Mouse (Mus musculus): Measurements from ENCODE around the gene Kdm5a. TPM values are rescaled to one million over a fixed set of nuclear protein-coding genes. Genes with fewer than 3 reads are reported as not detected.

Kdm5a gene
- polyA plus RNA-seq, 1 experiment from 2014 or later = 29.4 TPM

- H3K36me3 ChIP-seq = no peaks in the 10 kb centered on the region
- ATAC-seq (ENCODE audit: extremely low read depth, insufficient number of reproducible peaks, low FRiP score, low TSS enrichment) = no peak
- H3K27me3 ChIP-seq (replicated peaks) = peaks cover 43% of the 10 kb centered on the region
- H3K9ac ChIP-seq = no peak overlapping the region
- no peak overlapping the region for H3K4me3 ChIP-seq
- WGBS = 58% methylated on average over 3 of the region's 3 CpGs
- no peaks in the 10 kb centered on the region for H3K9me3 ChIP-seq
- peaks cover 35% of the 10 kb centered on the region for H3K4me1 ChIP-seq
- no peak overlapping the region for H3K4me2 ChIP-seq
- H3K27ac ChIP-seq (replicated peaks) = no peak overlapping the region
Observed at GRCm38 (mm10) chr6:120488647-120489046, 124.7 kb downstream of the Kdm5a start.

GRCm38 (mm10) chr6:120489461-120489860 is 125.5 kb downstream of the Kdm5a start:
- Histone ChIP-seq H3K27me3 (replicated peaks) (peaks cover 51% of the 10 kb centered on the region), H3K27ac (replicated peaks) (no peak overlapping the region), H3K4me1 (peaks cover 42% of the 10 kb centered on the region), H3K36me3 (no peaks in the 10 kb centered on the region), H3K4me2 (no peak overlapping the region), H3K4me3 (no peak overlapping the region), H3K9ac (no peak overlapping the region), H3K9me3 (no peaks in the 10 kb centered on the region)
- WGBS = 56% methylated on average over 2 of the region's 2 CpGs
- ATAC-seq (ENCODE audit: extremely low read depth, insufficient number of reproducible peaks, low FRiP score, low TSS enrichment) = no peak

GRCm38 (mm10) chr6:120491064-120491463 is 127.1 kb downstream of the Kdm5a start:
- peaks cover 61% of the 10 kb centered on the region for H3K27me3 ChIP-seq (replicated peaks)
- no peak overlapping the region for H3K9ac ChIP-seq
- H3K9me3 ChIP-seq = no peaks in the 10 kb centered on the region
- peaks cover 32% of the 10 kb centered on the region for H3K4me1 ChIP-seq
- H3K4me3 ChIP-seq = no peak overlapping the region
- no peak overlapping the region for H3K4me2 ChIP-seq
- 51% methylated on average over 7 of the region's 7 CpGs for WGBS
- no peak overlapping the region for H3K27ac ChIP-seq (replicated peaks)
- no peaks in the 10 kb centered on the region for H3K36me3 ChIP-seq
- ATAC-seq (ENCODE audit: extremely low read depth, insufficient number of reproducible peaks, low FRiP score, low TSS enrichment) = no peak

GRCm38 (mm10) chr6:120491862-120492498 is 128.1 kb downstream of the Kdm5a start:
- Histone ChIP-seq H3K27ac (replicated peaks) (no peak overlapping the region), H3K4me1 (peaks cover 29% of the 10 kb centered on the region), H3K4me2 (peak overlapping the region; percentile 99), H3K9ac (peak overlapping the region; percentile 14; the same call in 1 of the 2 replicates), H3K36me3 (no peaks in the 10 kb centered on the region), H3K9me3 (no peaks in the 10 kb centered on the region), H3K4me3 (peak overlapping the region; percentile 74), H3K27me3 (replicated peaks) (peaks cover 66% of the 10 kb centered on the region)
- no peak for ATAC-seq (ENCODE audit: extremely low read depth, insufficient number of reproducible peaks, low FRiP score, low TSS enrichment)
- 7% methylated on average over 22 of the region's 22 CpGs for WGBS

GRCm38 (mm10) chr6:120492499-120493373 is 128.8 kb downstream of the Kdm5a start:
- Histone ChIP-seq H3K9me3 (no peaks in the 10 kb centered on the region), H3K4me1 (peaks cover 29% of the 10 kb centered on the region), H3K4me2 (peak overlapping the region; percentile 99), H3K9ac (peak overlapping the region; percentile 79), H3K27ac (replicated peaks) (no peak overlapping the region), H3K4me3 (peak overlapping the region; percentile 74), H3K36me3 (no peaks in the 10 kb centered on the region), H3K27me3 (replicated peaks) (peaks cover 63% of the 10 kb centered on the region)
- WGBS = 1% methylated on average over 95 of the region's 95 CpGs
- ATAC-seq (ENCODE audit: extremely low read depth, insufficient number of reproducible peaks, low FRiP score, low TSS enrichment) = peak; percentile 29; the same call in 1 of the 2 replicates

- Histone ChIP-seq H3K36me3 (no peaks in the 10 kb centered on the region), H3K27me3 (replicated peaks) (peaks cover 69% of the 10 kb centered on the region), H3K4me3 (peak within 1 kb of the TSS; percentile 74), H3K4me2 (peak within 1 kb of the TSS; percentile 99), H3K4me1 (peaks cover 29% of the 10 kb centered on the region), H3K27ac (replicated peaks) (no peak within 1 kb of the TSS), H3K9me3 (no peaks in the 10 kb centered on the region), H3K9ac (peak within 1 kb of the TSS; percentile 79)
- under 1% methylated on average over 74 of the region's 84 CpGs for WGBS
- peak; percentile 24; the same call in 1 of the 2 replicates for ATAC-seq (ENCODE audit: extremely low read depth, insufficient number of reproducible peaks, low FRiP score, low TSS enrichment)
Observed at GRCm38 (mm10) chr6:120493374-120494181, 129.7 kb downstream of the Kdm5a start, which contains the start of gene Tmem121b. Gene Tmem121b, minus strand, starts transcription at chr6:120493807.

Other genes starting within 250 kb of the Kdm5a start
- 0.23 TPM in 1 of 2 replicates, not detected in the other for gene D330020A13Rik, start 69.8 kb upstream of the Kdm5a start, polyA plus RNA-seq (2015; fragmentation: Nextera tagmentation; extraction: Ambion mirVana)
- 0.31 and 0.37 TPM in 2 replicates for gene B4galnt3, start 69.6 kb upstream of the Kdm5a start, polyA plus RNA-seq (2015; fragmentation: Nextera tagmentation; extraction: Ambion mirVana)
- 17.5 and 20.2 TPM in 2 replicates for gene Ccdc77, start 250 bp downstream of the Kdm5a start, polyA plus RNA-seq (2015; fragmentation: Nextera tagmentation; extraction: Ambion mirVana)
- 4.6 and 4.7 TPM in 2 replicates for gene Il17ra, start 99.1 kb downstream of the Kdm5a start, polyA plus RNA-seq (2015; fragmentation: Nextera tagmentation; extraction: Ambion mirVana)
- gene Tmem121b, start 129.7 kb downstream of the Kdm5a start, polyA plus RNA-seq (2015; fragmentation: Nextera tagmentation; extraction: Ambion mirVana) = 0.05 and 0.07 TPM in 2 replicates
- 13.3 and 14.1 TPM in 2 replicates for gene Hdhd5, start 167.2 kb downstream of the Kdm5a start, polyA plus RNA-seq (2015; fragmentation: Nextera tagmentation; extraction: Ambion mirVana)